In genomic region chr6:72100939-72101338, GRCm38 (mm10) we compare ENCODE assay signal across 15 mouse cellular contexts. TPM values are rescaled to one million over a fixed set of nuclear protein-coding genes. Genes with fewer than 3 reads are reported as not detected.
DNase-seq lines count a peak whose midpoint lies in the region; ATAC-seq and TF ChIP-seq lines count a peak whose summit lies in the region.
"Had no signal": no experiment of that assay in that cellular context is flagged by ENCODE, and none has a peak within 500 bp of the region (broad histone marks: within the 10 kb centered on the region; RNA-seq: fewer than 3 reads in every experiment).

No protein-coding gene starts in this region.

- H3K4me1 ChIP-seq in cerebellum, adult 2 months (ENCODE audit: control insufficient read depth, insufficient read depth, low read length), result peaks cover 22% of the 10 kb centered on the region
- H3K4me1 ChIP-seq in intestine, embryonic 15.5 days (replicated peaks), result peaks cover 13% of the 10 kb centered on the region
- no peaks in the 10 kb centered on the region for H3K4me1 ChIP-seq in intestine, postnatal 0 days (replicated peaks; ENCODE audit: control insufficient read depth, insufficient read depth, low read length)
- H3K4me1 ChIP-seq in E14TG2a.4 (replicated peaks; ENCODE audit: low read depth, low read length), result peaks cover 24% of the 10 kb centered on the region
- peaks cover 58 to 78% of the 10 kb centered on the region in 2 experiments for H3K4me1 ChIP-seq in liver, embryonic 14.5 days (replicated peaks; ENCODE audit: control insufficient read depth in 2 of 2, insufficient read depth in 2 of 2, low read length in 1 of 2)

- H3K9me3 ChIP-seq in intestine, embryonic 15.5 days, result no peaks in the 10 kb centered on the region
- no peaks in the 10 kb centered on the region for H3K9me3 ChIP-seq in intestine, postnatal 0 days (ENCODE audit: control insufficient read depth)
- no peaks in the 10 kb centered on the region for H3K9me3 ChIP-seq in E14TG2a.4 (ENCODE audit: low read length)
- no peaks in the 10 kb centered on the region for H3K9me3 ChIP-seq in liver, embryonic 14.5 days (ENCODE audit: control insufficient read depth, low read length)
- H3K9me3 ChIP-seq: midbrain, embryonic 12.5 days had no signal

- no peak overlapping the region for H3K4me2 ChIP-seq in intestine, embryonic 15.5 days (replicated peaks)
- no peak overlapping the region for H3K4me2 ChIP-seq in intestine, postnatal 0 days (replicated peaks; ENCODE audit: low read depth)
- H3K4me2 ChIP-seq in liver, embryonic 14.5 days (ENCODE audit: low read depth), result peak overlapping the region; percentile 71
- H3K4me2 ChIP-seq: midbrain, embryonic 12.5 days had no signal

- TF ChIP-seq POLR2A in cerebellum, adult 2 months (IDR thresholded peaks at IDR 0.05; ENCODE audit: borderline replicate concordance, insufficient read depth, low read length), result no peak

- H3K27me3 ChIP-seq in cerebellum, adult 2 months (ENCODE audit: control insufficient read depth, insufficient read depth, low read length), result no peaks in the 10 kb centered on the region
- no peaks in the 10 kb centered on the region for H3K27me3 ChIP-seq in intestine, embryonic 15.5 days (replicated peaks)
- H3K27me3 ChIP-seq in intestine, postnatal 0 days (replicated peaks; ENCODE audit: control insufficient read depth, insufficient read depth, low read length), result no peaks in the 10 kb centered on the region
- peaks cover 28% of the 10 kb centered on the region for H3K27me3 ChIP-seq in E14TG2a.4 (ENCODE audit: insufficient read depth, low read length)
- H3K27me3 ChIP-seq in liver, embryonic 14.5 days (ENCODE audit: control insufficient read depth, insufficient read depth, low read length), result no peaks in the 10 kb centered on the region
- H3K27me3 ChIP-seq: midbrain, embryonic 12.5 days had no signal

- DNase-seq in cerebellum, adult 2 months, result no peak
- DNase-seq in cerebellum, adult 9-11 months, result no peak
- no peak for DNase-seq in liver, embryonic 14.5 days (ENCODE audit: low read depth in 3 of 3, low spot score in 3 of 3)
- DNase-seq in right cerebral cortex, postnatal 25 days, result no peak
- DNase-seq in embryo, embryonic 9.5 days (ENCODE audit: extremely low spot score), result no peak
- DNase-seq: adrenal gland, adult 2 months; cerebellum, adult 8-10 months; gastrocnemius, postnatal 10 days; heart, postnatal 36 days; kidney, adult 9 months; thymus, postnatal 14 days had no signal

- H3K27ac ChIP-seq in cerebellum, adult 2 months (ENCODE audit: insufficient read depth, low read length), result peak overlapping the region; percentile 63
- H3K27ac ChIP-seq in intestine, embryonic 15.5 days, result 0 out of 2 replicates have a peak overlapping the region, but pooled peaks have one; percentile 18
- no peak overlapping the region for H3K27ac ChIP-seq in intestine, postnatal 0 days (ENCODE audit: low read depth, low read length)
- peak overlapping the region; percentile 100 for H3K27ac ChIP-seq in liver, embryonic 14.5 days
- H3K27ac ChIP-seq: midbrain, embryonic 12.5 days had no signal

- H3K36me3 ChIP-seq in intestine, embryonic 15.5 days, result no peaks in the 10 kb centered on the region
- H3K36me3 ChIP-seq in intestine, postnatal 0 days (ENCODE audit: control insufficient read depth, insufficient read depth), result no peaks in the 10 kb centered on the region
- no peaks in the 10 kb centered on the region for H3K36me3 ChIP-seq in E14TG2a.4 (ENCODE audit: insufficient read depth, low read length)
- H3K36me3 ChIP-seq in liver, embryonic 14.5 days (replicated peaks; ENCODE audit: control insufficient read depth, insufficient read depth, low read depth), result peaks cover 16% of the 10 kb centered on the region
- H3K36me3 ChIP-seq: midbrain, embryonic 12.5 days had no signal

- no peak for ATAC-seq in intestine, embryonic 15.5 days
- ATAC-seq in intestine, postnatal 0 days, result no peak
- no peak for ATAC-seq in liver, embryonic 14.5 days (ENCODE audit: insufficient read depth)

- peak overlapping the region; percentile 75 for H3K4me3 ChIP-seq in cerebellum, adult 2 months (replicated peaks; ENCODE audit: insufficient read depth, low read depth, low read length)
- no peak overlapping the region for H3K4me3 ChIP-seq in intestine, embryonic 15.5 days (replicated peaks)
- H3K4me3 ChIP-seq in intestine, postnatal 0 days (ENCODE audit: low read depth, low read length), result no peak overlapping the region
- H3K4me3 ChIP-seq in E14TG2a.4 (replicated peaks; ENCODE audit: low read length), result 0 out of 2 replicates have a peak overlapping the region, but pooled peaks have one; percentile 23
- peak overlapping the region; percentile 84 to 99 for H3K4me3 ChIP-seq in liver, embryonic 14.5 days (ENCODE audit: insufficient read depth in 1 of 2, low read depth in 2 of 2, low read length in 2 of 2)
- H3K4me3 ChIP-seq: midbrain, embryonic 12.5 days had no signal

- no peak for TF ChIP-seq CTCF in cerebellum, adult 2 months (IDR thresholded peaks at IDR 0.05; ENCODE audit: borderline replicate concordance, insufficient read depth, low read depth, low read length)
- TF ChIP-seq CTCF in intestine, postnatal 0 days (IDR thresholded peaks at IDR 0.05; ENCODE audit: low read depth), result no peak
- no peak for TF ChIP-seq CTCF in E14TG2a.4 (conservative IDR thresholded peaks at IDR 0.05; ENCODE audit: low read length)
- TF ChIP-seq CTCF in liver, embryonic 14.5 days (IDR thresholded peaks at IDR 0.05; ENCODE audit: low read depth), result no peak

- WGBS in cerebellum, adult 2 months, result 13% methylated on average over 8 of the region's 8 CpGs
- WGBS in intestine, embryonic 15.5 days, result 75% methylated on average over 8 of the region's 8 CpGs
- 71% methylated on average over 8 of the region's 8 CpGs for WGBS in intestine, postnatal 0 days
- WGBS in liver, embryonic 14.5 days (ENCODE audit: insufficient replicate concordance), result 23% methylated on average over 8 of the region's 8 CpGs

- no peak overlapping the region for H3K9ac ChIP-seq in intestine, embryonic 15.5 days
- H3K9ac ChIP-seq in intestine, postnatal 0 days (ENCODE audit: low read depth, low read length), result no peak overlapping the region
- H3K9ac ChIP-seq in liver, embryonic 14.5 days (replicated peaks), result peak overlapping the region; percentile 89
- H3K9ac ChIP-seq: midbrain, embryonic 12.5 days had no signal

- no peak for TF ChIP-seq EP300 in liver, embryonic 14.5 days (IDR thresholded peaks at IDR 0.05; ENCODE audit: low read depth)

RNA-seq across cellular contexts. Expression of gene St3gal5, which starts 3.5 kb away (rescaled TPM):
- polyA plus RNA-seq in cerebellum, adult 2 months (2012; rRNA removed), result 129 TPM in 2 replicates
- 19.4 and 24.0 TPM in 2 replicates for polyA plus RNA-seq in intestine, embryonic 15.5 days (2015; fragmentation: Nextera tagmentation; extraction: Ambion mirVana)
- polyA plus RNA-seq in intestine, postnatal 0 days (2015; fragmentation: Nextera tagmentation; extraction: Ambion mirVana), result 68.4 and 69.0 TPM in 2 replicates
- polyA plus RNA-seq in liver, embryonic 14.5 days (2012; rRNA removed), result 94.7 and 121 TPM in 2 replicates
- polyA plus RNA-seq in liver, embryonic 14.5 days (2014; fragmentation: Nextera tagmentation; extraction: Ambion mirVana), result 123 and 139 TPM in 2 replicates

Comparison
In these comparisons a context has a peak if more than half of its experiments do, and no peak if none do; other contexts are left out.
1. H3K4me3 ChIP-seq: peak in cerebellum, adult 2 months (single experiment), E14TG2a.4 (single experiment) and liver, embryonic 14.5 days (2 of 2); none in intestine, embryonic 15.5 days (single experiment) and intestine, postnatal 0 days (single experiment).